Mouse (Mus musculus) liver, postnatal 0 days (tissue): ENCODE data around the gene Socs3.

Experiments used
- CTCF ChIP-seq: sonication (generic); IDR thresholded peaks from 2 replicates; pipeline ENCODE4 v1.5.1; 2016; ENCODE audit warnings: antibody characterized with exemption, low read depth
- EP300 ChIP-seq: IDR thresholded peaks from 2 replicates; pipeline ENCODE4 v1.6.1; 2016; ENCODE audit warnings: antibody characterized with exemption, low read depth, mild to moderate bottlenecking

DNA sequence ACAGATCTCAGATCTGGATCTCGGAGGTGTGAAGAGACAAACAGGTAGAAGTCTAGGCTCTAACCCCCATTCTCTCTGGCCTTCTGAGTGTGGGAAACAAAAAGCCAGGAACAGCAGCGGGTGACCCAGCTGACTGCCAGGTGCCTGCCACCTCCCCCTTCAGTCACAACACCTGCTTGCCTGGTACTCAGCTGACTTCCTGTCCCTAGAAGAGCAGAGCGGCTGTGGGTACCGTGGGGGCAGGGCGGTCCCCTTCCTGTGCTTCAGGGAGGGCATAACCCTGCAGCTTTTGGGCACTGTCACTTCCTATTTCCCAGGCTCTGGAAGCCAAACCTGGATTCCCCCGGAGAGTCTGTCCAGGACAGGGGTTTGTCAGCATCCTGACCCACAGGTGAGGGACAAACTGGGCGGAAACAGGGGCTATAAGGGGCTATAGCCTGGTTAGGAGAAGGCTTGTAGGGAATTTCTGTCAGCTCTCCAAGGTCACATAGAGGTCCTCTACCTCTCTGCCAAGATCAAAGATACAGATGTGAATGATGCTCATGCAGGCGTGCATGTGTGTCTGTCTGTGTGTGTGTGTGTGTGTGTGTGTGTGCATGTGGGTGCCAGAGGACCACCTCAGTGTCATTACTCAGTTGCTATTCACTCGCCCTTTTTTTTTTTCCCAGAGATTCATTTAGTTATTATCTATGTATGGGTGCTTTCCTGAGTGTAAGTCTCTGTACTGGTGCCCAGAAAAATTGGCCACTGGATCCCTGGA, 17.5 kb downstream of the Socs3 start:
- TF ChIP-seq CTCF (no peak), EP300 (peak; percentile 16; the same call in 1 of the 2 replicates)
